Mouse (Mus musculus) kidney, embryonic 14.5 days (tissue): Measurements from ENCODE around the gene Hmces. TPM values are rescaled to one million over a fixed set of nuclear protein-coding genes. Genes with fewer than 3 reads are reported as not detected.

ENCODE experiments used
- ATAC-seq: fragments of 200-750 bp; cut with Nextera tagmentation; 2 replicates; pipeline ENCODE4 v1.8.0; 2017; ENCODE audit warnings: moderate number of reproducible peaks, mild to moderate bottlenecking, moderate TSS enrichment, moderate library complexity; ENCODE audit not compliant: low FRiP score, low TSS enrichment
- H3K27ac ChIP-seq: fragments of 300-500 bp; sonication (generic); 2 replicates; pipeline ENCODE4 v1.5.1; 2014; ENCODE audit warnings: low read depth, mild to moderate bottlenecking, low read length, moderate library complexity, mixed read lengths
- H3K27me3 ChIP-seq: fragments of 300-500 bp; sonication (generic); 2 replicates; pipeline ENCODE4 v1.6.1; 2014; ENCODE audit warnings: mild to moderate bottlenecking, low read length; ENCODE audit not compliant: control insufficient read depth, insufficient read depth
- H3K36me3 ChIP-seq: fragments of 300-500 bp; sonication (generic); 2 replicates; pipeline ENCODE4 v1.6.1; 2014; ENCODE audit warnings: low read length, mixed read lengths; ENCODE audit not compliant: control insufficient read depth, insufficient read depth
- H3K4me1 ChIP-seq: fragments of 300-500 bp; sonication (generic); 2 replicates; pipeline ENCODE4 v1.6.1; 2014; ENCODE audit warnings: low read length, mixed read lengths; ENCODE audit not compliant: control insufficient read depth, insufficient read depth
- H3K4me2 ChIP-seq: fragments of 300-500 bp; sonication (generic); replicated peaks from 2 replicates; pipeline ENCODE4 v1.6.1; 2014; ENCODE audit warnings: low read depth, mild to moderate bottlenecking, low read length
- H3K4me3 ChIP-seq: fragments of 300-500 bp; sonication (generic); 2 replicates; pipeline ENCODE4 v1.5.1; 2014; ENCODE audit warnings: mild to moderate bottlenecking, low read length
- H3K9ac ChIP-seq: fragments of 300-500 bp; sonication (generic); 2 replicates; pipeline ENCODE4 v1.6.1; 2014; ENCODE audit warnings: low read depth, mild to moderate bottlenecking, low read length, moderate library complexity
- H3K9me3 ChIP-seq: fragments of 300-500 bp; sonication (generic); 2 replicates; pipeline ENCODE4 v1.6.1; 2016; ENCODE audit warnings: low read length; ENCODE audit not compliant: control insufficient read depth
- WGBS: fragments of 180-500 bp; shearing (Covaris S2); extraction: QIAGEN DNeasy Blood & Tissue Kit; methylation state at CpG from one replicate; pipeline ENCODE4 v1.1.7; 2014; 5-methylcytosine and 5-hydroxymethylcytosine counted together
- polyA plus RNA-seq: library from polyadenylated mRNA; unstranded; fragments of >200 nt; fragmentation: Nextera tagmentation; extraction: Ambion mirVana; gene quantifications from 2 replicates; pipeline ENCODE4 v1.2.1, GENCODE M21; 2014

Gene Hmces
- polyA plus RNA-seq, 1 experiment from 2014 or later: 60.4 TPM

DNA sequence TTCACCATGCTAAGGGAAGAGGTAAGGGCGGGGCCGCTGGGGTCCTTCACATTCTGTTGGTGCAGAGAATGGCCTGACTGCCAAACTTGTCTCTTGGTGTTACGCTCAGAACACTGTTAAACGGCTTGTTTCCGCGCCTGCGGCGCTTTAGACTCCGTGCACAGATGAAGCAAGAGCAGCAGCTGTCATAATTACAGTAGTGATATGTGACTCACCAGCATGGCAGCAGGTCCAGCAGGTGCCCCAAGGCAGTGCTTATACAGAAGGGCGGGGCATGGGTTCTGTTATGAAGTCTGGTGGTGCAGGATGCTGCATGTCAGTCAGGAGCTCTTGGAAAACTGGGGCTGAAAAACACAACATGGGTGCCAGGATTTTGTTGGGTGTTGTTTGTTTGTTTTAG, 15.7 kb upstream of the Hmces start:
- Histone ChIP-seq H3K4me1 (no peaks in the 10 kb centered on the region), H3K4me3 (no peak overlapping the region)
- WGBS: 95% methylated on average over 10 of the region's 10 CpGs

DNA sequence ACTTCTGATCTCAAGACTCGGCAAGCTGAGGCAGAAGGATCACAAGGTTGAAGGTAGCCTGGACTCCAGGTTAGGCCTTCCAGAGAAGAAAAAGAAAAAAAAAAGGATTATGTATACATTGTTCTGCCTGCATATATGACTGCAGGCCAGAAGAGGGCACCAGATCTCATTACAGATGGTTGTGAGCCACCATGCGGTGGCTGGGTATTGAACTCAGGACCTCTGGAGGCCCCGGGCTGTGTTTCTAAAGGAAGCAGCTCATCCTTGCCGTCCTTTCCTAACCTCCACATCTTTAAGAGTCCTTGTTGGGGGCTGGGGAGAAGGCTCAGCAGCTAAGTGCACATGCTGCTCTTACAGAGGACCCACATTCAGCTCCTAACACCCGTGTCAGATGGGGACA, 7.1 kb upstream of the Hmces start:
- WGBS: 70% methylated on average over 5 of the region's 5 CpGs

More for the DNA sequence above, 15.7 kb upstream of the Hmces start:
- Histone ChIP-seq H3K4me2 (no peak overlapping the region), H3K27ac (no peak overlapping the region), H3K27me3 (no peaks in the 10 kb centered on the region), H3K9ac (no peak overlapping the region), H3K9me3 (no peaks in the 10 kb centered on the region), H3K36me3 (peaks cover 92% of the 10 kb centered on the region)
- ATAC-seq: no peak

DNA sequence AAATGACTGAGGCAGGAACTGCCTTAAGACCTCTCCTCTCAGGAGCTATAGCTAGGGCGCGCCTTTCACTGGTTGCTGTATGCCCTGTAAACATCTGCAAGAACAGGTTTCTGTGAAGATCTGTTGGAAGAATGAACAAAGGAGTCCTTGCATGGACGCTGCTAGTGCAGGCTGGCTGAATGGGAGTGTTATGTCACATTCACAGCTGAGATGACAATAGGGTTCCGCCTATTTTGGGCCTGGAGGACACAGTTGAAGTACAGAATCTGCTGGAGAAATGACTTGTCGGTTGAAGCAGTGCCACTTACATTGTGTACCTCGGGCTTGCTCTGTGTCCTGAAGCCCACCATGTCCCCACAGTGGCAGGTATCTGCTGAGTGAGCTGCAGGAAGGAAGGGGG, 4.6 kb upstream of the Hmces start:
- Histone ChIP-seq H3K4me2 (no peak overlapping the region), H3K36me3 (peaks cover 85% of the 10 kb centered on the region), H3K27ac (no peak overlapping the region), H3K9me3 (no peaks in the 10 kb centered on the region), H3K4me3 (no peak overlapping the region), H3K4me1 (0 out of 2 replicates have a peak, but pooled peaks cover 3% of the 10 kb centered on the region), H3K27me3 (no peaks in the 10 kb centered on the region), H3K9ac (no peak overlapping the region)
- ATAC-seq: no peak
- 93% methylated on average over 6 of the region's 6 CpGs for WGBS

More for the DNA sequence above, 7.1 kb upstream of the Hmces start:
- no peaks in the 10 kb centered on the region for H3K4me1 ChIP-seq
- no peaks in the 10 kb centered on the region for H3K9me3 ChIP-seq
- no peak overlapping the region for H3K9ac ChIP-seq
- H3K4me2 ChIP-seq: no peak overlapping the region
- no peak overlapping the region for H3K27ac ChIP-seq
- H3K36me3 ChIP-seq: peaks cover 94% of the 10 kb centered on the region
- no peak for ATAC-seq
- H3K4me3 ChIP-seq: no peak overlapping the region
- no peaks in the 10 kb centered on the region for H3K27me3 ChIP-seq

DNA sequence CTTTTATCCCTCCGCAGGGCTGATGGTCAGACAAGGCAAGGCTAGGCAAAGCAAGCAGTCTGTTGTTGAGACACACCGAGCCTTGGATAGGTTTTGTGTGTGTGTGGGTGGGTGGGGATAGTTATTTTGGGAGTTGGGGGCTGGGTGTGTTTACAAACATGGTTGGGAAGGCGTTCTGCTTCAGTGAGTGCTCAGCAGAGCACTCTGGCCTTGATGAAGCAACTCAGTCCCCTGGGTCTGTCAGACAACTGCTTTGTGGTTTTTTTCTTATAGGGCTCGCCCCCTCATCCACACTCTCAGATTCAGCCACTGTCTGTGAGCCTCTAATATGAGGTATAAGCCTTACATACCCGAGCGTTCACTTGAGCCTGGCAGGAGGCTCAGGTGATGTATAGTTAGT, 2.2 kb upstream of the Hmces start:
- Histone ChIP-seq H3K4me1 (peaks cover 11% of the 10 kb centered on the region; the same call in 1 of the 2 replicates), H3K4me3 (no peak overlapping the region), H3K9ac (no peak overlapping the region), H3K27ac (no peak overlapping the region), H3K4me2 (no peak overlapping the region), H3K9me3 (no peaks in the 10 kb centered on the region), H3K36me3 (peaks cover 70% of the 10 kb centered on the region), H3K27me3 (no peaks in the 10 kb centered on the region)
- ATAC-seq: no peak
- 80% methylated on average over 6 of the region's 6 CpGs for WGBS

GRCm38 (mm10) chr6:87914326-87915102, 779 bp downstream of the Hmces start:
- Histone ChIP-seq H3K27me3 (no peaks in the 10 kb centered on the region), H3K27ac (peak overlapping the region; percentile 90), H3K4me3 (peak overlapping the region; percentile 77), H3K9me3 (no peaks in the 10 kb centered on the region), H3K36me3 (peaks cover 69% of the 10 kb centered on the region), H3K4me1 (peaks cover 11% of the 10 kb centered on the region; the same call in 1 of the 2 replicates), H3K4me2 (peak overlapping the region; percentile 74), H3K9ac (peak overlapping the region; percentile 68)
- peak; percentile 55 for ATAC-seq
- 3% methylated on average over 35 of the region's 35 CpGs for WGBS

GRCm38 (mm10) chr6:87915939-87916338, 2.2 kb downstream of the Hmces start:
- Histone ChIP-seq H3K4me2 (no peak overlapping the region), H3K4me1 (peaks cover 11% of the 10 kb centered on the region; the same call in 1 of the 2 replicates), H3K36me3 (peaks cover 67% of the 10 kb centered on the region), H3K27ac (no peak overlapping the region), H3K4me3 (no peak overlapping the region), H3K9ac (no peak overlapping the region), H3K27me3 (no peaks in the 10 kb centered on the region), H3K9me3 (no peaks in the 10 kb centered on the region)
- WGBS: 76% methylated on average over 5 of the region's 5 CpGs
- ATAC-seq: no peak

DNA sequence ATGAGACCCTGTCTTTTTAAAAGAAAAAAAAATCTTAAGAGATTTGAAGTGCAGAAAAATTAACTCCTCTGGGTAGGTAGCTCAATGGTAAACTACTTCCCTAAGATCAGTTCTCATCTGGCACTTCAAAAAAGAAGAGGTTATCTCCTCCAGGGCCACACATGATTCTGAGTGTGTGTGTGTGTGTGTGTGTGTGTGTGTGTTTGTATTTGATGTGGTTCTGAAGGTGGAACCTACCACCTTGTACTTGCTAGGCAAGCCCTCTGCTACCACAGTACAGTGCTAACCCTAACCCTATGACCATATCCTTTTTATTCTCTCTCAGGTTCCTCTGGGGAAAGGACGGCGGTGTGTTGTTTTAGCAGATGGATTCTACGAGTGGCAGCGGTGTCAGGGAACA, 7.5 kb downstream of the Hmces start:
- WGBS: 94% methylated on average over 4 of the region's 4 CpGs
- no peak for ATAC-seq

GRCm38 (mm10) chr6:87923624-87924023, 9.9 kb downstream of the Hmces start:
- Histone ChIP-seq H3K4me2 (no peak overlapping the region), H3K27me3 (no peaks in the 10 kb centered on the region), H3K9ac (no peak overlapping the region), H3K4me3 (no peak overlapping the region), H3K36me3 (peaks cover 46% of the 10 kb centered on the region), H3K9me3 (no peaks in the 10 kb centered on the region), H3K4me1 (no peaks in the 10 kb centered on the region), H3K27ac (no peak overlapping the region)
- no peak for ATAC-seq
- WGBS: 94% methylated on average over 1 of the region's 1 CpGs

More for the DNA sequence above, 7.5 kb downstream of the Hmces start:
- Histone ChIP-seq H3K27ac (no peak overlapping the region), H3K4me3 (no peak overlapping the region), H3K9me3 (no peaks in the 10 kb centered on the region), H3K4me2 (no peak overlapping the region), H3K4me1 (no peaks in the 10 kb centered on the region), H3K36me3 (peaks cover 66% of the 10 kb centered on the region), H3K9ac (no peak overlapping the region), H3K27me3 (no peaks in the 10 kb centered on the region)

- no peak overlapping the region for H3K4me2 ChIP-seq
- 92% methylated on average over 5 of the region's 5 CpGs for WGBS
- no peak for ATAC-seq
- no peak overlapping the region for H3K27ac ChIP-seq
- H3K27me3 ChIP-seq: no peaks in the 10 kb centered on the region
- 0 out of 2 replicates have a peak, but pooled peaks cover 4% of the 10 kb centered on the region for H3K9me3 ChIP-seq
- no peak overlapping the region for H3K9ac ChIP-seq
- H3K4me1 ChIP-seq: no peaks in the 10 kb centered on the region
- H3K36me3 ChIP-seq: peaks cover 50% of the 10 kb centered on the region
- no peak overlapping the region for H3K4me3 ChIP-seq
Measured at GRCm38 (mm10) chr6:87935037-87935436, 21.3 kb downstream of the Hmces start.
